Comparison of ENCODE assay signal across 9 mouse cellular contexts in genomic region chr8:119811925-119812324, GRCm38 (mm10). TPM values are rescaled to one million over a fixed set of nuclear protein-coding genes. Genes with fewer than 3 reads are reported as not detected.
DNase-seq lines count a peak whose midpoint lies in the region; ATAC-seq lines count a peak whose summit lies in the region.
"Had no signal": no experiment of that assay in that cellular context is flagged by ENCODE, and none has a peak within 500 bp of the region (broad histone marks: within the 10 kb centered on the region; RNA-seq: fewer than 3 reads in every experiment).

No protein-coding gene starts in this region.

- H3K9me3 ChIP-seq in midbrain, embryonic 10.5 days (replicated peaks), result 0 out of 2 replicates have a peak, but pooled peaks cover 3% of the 10 kb centered on the region
- no peaks in the 10 kb centered on the region for H3K9me3 ChIP-seq in midbrain, embryonic 13.5 days
- no peaks in the 10 kb centered on the region for H3K9me3 ChIP-seq in embryonic facial prominence, embryonic 12.5 days
- no peaks in the 10 kb centered on the region for H3K9me3 ChIP-seq in midbrain, embryonic 15.5 days
- H3K9me3 ChIP-seq: embryonic facial prominence, embryonic 13.5 days had no signal

- no peak overlapping the region for H3K9ac ChIP-seq in midbrain, embryonic 13.5 days (replicated peaks)
- H3K9ac ChIP-seq in embryonic facial prominence, embryonic 12.5 days, result no peak overlapping the region
- no peak overlapping the region for H3K9ac ChIP-seq in midbrain, embryonic 15.5 days
- H3K9ac ChIP-seq: embryonic facial prominence, embryonic 13.5 days had no signal

- no peak for ATAC-seq in midbrain, embryonic 13.5 days
- ATAC-seq in embryonic facial prominence, embryonic 12.5 days (ENCODE audit: insufficient number of reproducible peaks, insufficient read depth, low FRiP score, low TSS enrichment), result no peak
- ATAC-seq in cerebellum, adult (ENCODE audit: insufficient number of reproducible peaks, low FRiP score, low TSS enrichment), result no peak
- no peak for ATAC-seq in midbrain, embryonic 15.5 days (replicated peaks)

- H3K27ac ChIP-seq in midbrain, embryonic 10.5 days (replicated peaks), result peak overlapping the region; percentile 81; the same call in 1 of the 2 replicates
- no peak overlapping the region; the same call in 1 of the 2 replicates for H3K27ac ChIP-seq in midbrain, embryonic 13.5 days
- H3K27ac ChIP-seq in embryonic facial prominence, embryonic 12.5 days, result peak overlapping the region; percentile 41; the same call in 1 of the 2 replicates
- H3K27ac ChIP-seq in midbrain, embryonic 15.5 days, result no peak overlapping the region
- H3K27ac ChIP-seq: embryonic facial prominence, embryonic 13.5 days had no signal

- peaks cover 68% of the 10 kb centered on the region for H3K36me3 ChIP-seq in midbrain, embryonic 10.5 days
- H3K36me3 ChIP-seq in midbrain, embryonic 13.5 days, result peaks cover 23% of the 10 kb centered on the region
- peaks cover 21% of the 10 kb centered on the region for H3K36me3 ChIP-seq in embryonic facial prominence, embryonic 12.5 days
- H3K36me3 ChIP-seq in midbrain, embryonic 15.5 days (replicated peaks), result no peaks in the 10 kb centered on the region

- H3K4me3 ChIP-seq in midbrain, embryonic 10.5 days, result no peak overlapping the region
- H3K4me3 ChIP-seq in midbrain, embryonic 13.5 days (replicated peaks), result no peak overlapping the region
- H3K4me3 ChIP-seq in embryonic facial prominence, embryonic 12.5 days, result no peak overlapping the region
- H3K4me3 ChIP-seq in midbrain, embryonic 15.5 days, result no peak overlapping the region
- H3K4me3 ChIP-seq: embryonic facial prominence, embryonic 13.5 days had no signal

- WGBS in midbrain, embryonic 10.5 days, result 68% methylated on average over 6 of the region's 6 CpGs
- WGBS in midbrain, embryonic 13.5 days, result 63% methylated on average over 6 of the region's 6 CpGs
- 52% methylated on average over 6 of the region's 6 CpGs for WGBS in embryonic facial prominence, embryonic 12.5 days
- WGBS in midbrain, embryonic 15.5 days, result 62% methylated on average over 6 of the region's 6 CpGs

- no peak overlapping the region for H3K4me2 ChIP-seq in midbrain, embryonic 13.5 days (replicated peaks)
- no peak overlapping the region for H3K4me2 ChIP-seq in embryonic facial prominence, embryonic 12.5 days (replicated peaks)
- no peak overlapping the region for H3K4me2 ChIP-seq in midbrain, embryonic 15.5 days
- H3K4me2 ChIP-seq: embryonic facial prominence, embryonic 13.5 days had no signal

- H3K27me3 ChIP-seq in midbrain, embryonic 10.5 days (ENCODE audit: low read depth, poor library complexity, severe bottlenecking), result no peaks in the 10 kb centered on the region
- no peaks in the 10 kb centered on the region for H3K27me3 ChIP-seq in midbrain, embryonic 13.5 days
- H3K27me3 ChIP-seq in embryonic facial prominence, embryonic 12.5 days, result no peaks in the 10 kb centered on the region
- no peaks in the 10 kb centered on the region for H3K27me3 ChIP-seq in midbrain, embryonic 15.5 days (replicated peaks)
- H3K27me3 ChIP-seq: embryonic facial prominence, embryonic 13.5 days had no signal

- H3K4me1 ChIP-seq in midbrain, embryonic 10.5 days, result peaks cover 73% of the 10 kb centered on the region
- peaks cover 61% of the 10 kb centered on the region for H3K4me1 ChIP-seq in midbrain, embryonic 13.5 days (replicated peaks)
- peaks cover 19% of the 10 kb centered on the region for H3K4me1 ChIP-seq in embryonic facial prominence, embryonic 12.5 days
- H3K4me1 ChIP-seq in midbrain, embryonic 15.5 days, result peaks cover 40% of the 10 kb centered on the region

- DNase-seq in midbrain, embryonic 10.5 days (ENCODE audit: low spot score), result no peak
- DNase-seq in lung, postnatal 14 days, result peak; percentile 23
- DNase-seq in thymus, postnatal 25 days, result peak; percentile 60
- DNase-seq in left cerebral cortex, adult 11 months (ENCODE audit: low spot score), result no peak

RNA-seq across cellular contexts. Expression of gene Cotl1, which starts 28.4 kb away (rescaled TPM):
- polyA plus RNA-seq in midbrain, embryonic 10.5 days (2016; fragmentation: Nextera tagmentation; extraction: Ambion mirVana), result 150 and 197 TPM in 2 replicates
- 79.8 and 105 TPM in 2 replicates for polyA plus RNA-seq in midbrain, embryonic 13.5 days (2015; fragmentation: Nextera tagmentation; extraction: Ambion mirVana)
- polyA plus RNA-seq in embryonic facial prominence, embryonic 12.5 days (2016; fragmentation: Nextera tagmentation; extraction: Ambion mirVana), result 85.9 and 130 TPM in 2 replicates
- 123 and 134 TPM in 2 replicates for polyA plus RNA-seq in midbrain, embryonic 15.5 days (2015; fragmentation: Nextera tagmentation; extraction: Ambion mirVana)

RNA-seq across cellular contexts. Expression of gene Tldc1, which starts 33.7 kb away (rescaled TPM):
- 15.4 and 16.4 TPM in 2 replicates for polyA plus RNA-seq in midbrain, embryonic 10.5 days (2016; fragmentation: Nextera tagmentation; extraction: Ambion mirVana)
- polyA plus RNA-seq in midbrain, embryonic 13.5 days (2015; fragmentation: Nextera tagmentation; extraction: Ambion mirVana), result 10.9 and 11.0 TPM in 2 replicates
- polyA plus RNA-seq in embryonic facial prominence, embryonic 12.5 days (2016; fragmentation: Nextera tagmentation; extraction: Ambion mirVana), result 11.6 and 14.4 TPM in 2 replicates
- 11.4 and 11.8 TPM in 2 replicates for polyA plus RNA-seq in midbrain, embryonic 15.5 days (2015; fragmentation: Nextera tagmentation; extraction: Ambion mirVana)

RNA-seq across cellular contexts. Expression of gene Klhl36, which starts 50.1 kb away (rescaled TPM):
- 12.8 and 13.0 TPM in 2 replicates for polyA plus RNA-seq in midbrain, embryonic 10.5 days (2016; fragmentation: Nextera tagmentation; extraction: Ambion mirVana)
- 12.7 and 13.0 TPM in 2 replicates for polyA plus RNA-seq in midbrain, embryonic 13.5 days (2015; fragmentation: Nextera tagmentation; extraction: Ambion mirVana)
- 11.0 and 12.5 TPM in 2 replicates for polyA plus RNA-seq in embryonic facial prominence, embryonic 12.5 days (2016; fragmentation: Nextera tagmentation; extraction: Ambion mirVana)
- 18.3 and 20.2 TPM in 2 replicates for polyA plus RNA-seq in midbrain, embryonic 15.5 days (2015; fragmentation: Nextera tagmentation; extraction: Ambion mirVana)

Comparison
In these comparisons a context has a peak if more than half of its experiments do, and no peak if none do; other contexts are left out.
1. H3K27ac ChIP-seq: peak in midbrain, embryonic 10.5 days (single experiment) and embryonic facial prominence, embryonic 12.5 days (single experiment); none in midbrain, embryonic 13.5 days (single experiment) and midbrain, embryonic 15.5 days (single experiment).
2. DNase-seq: peak in lung, postnatal 14 days (single experiment) and thymus, postnatal 25 days (single experiment); none in midbrain, embryonic 10.5 days (single experiment) and left cerebral cortex, adult 11 months (single experiment).